ENCODE assay signal across 9 mouse cellular contexts in genomic region chr7:144097314-144097713, GRCm38 (mm10).
DNase-seq lines count a peak whose midpoint lies in the region; ATAC-seq and TF ChIP-seq lines count a peak whose summit lies in the region.
"Had no signal": no experiment of that assay in that cellular context is flagged by ENCODE, and none has a peak within 500 bp of the region (broad histone marks: within the 10 kb centered on the region; RNA-seq: fewer than 3 reads in every experiment).

No protein-coding gene starts in this region.

- H3K27me3 ChIP-seq in cerebellum, adult 2 months (ENCODE audit: control insufficient read depth, insufficient read depth, low read length): no peaks in the 10 kb centered on the region
- no peaks in the 10 kb centered on the region for H3K27me3 ChIP-seq in limb, embryonic 11.5 days (ENCODE audit: control insufficient read depth, insufficient read depth, low read length)
- H3K27me3 ChIP-seq in limb, embryonic 10.5 days (ENCODE audit: low read depth, poor library complexity, severe bottlenecking): no peaks in the 10 kb centered on the region
- H3K27me3 ChIP-seq in intestine, postnatal 0 days (replicated peaks; ENCODE audit: control insufficient read depth, insufficient read depth, low read length): no peaks in the 10 kb centered on the region

- H3K4me2 ChIP-seq in limb, embryonic 11.5 days (ENCODE audit: low read depth, severe bottlenecking): no peak overlapping the region
- no peak overlapping the region for H3K4me2 ChIP-seq in intestine, postnatal 0 days (replicated peaks; ENCODE audit: low read depth)
- H3K4me2 ChIP-seq: heart, embryonic 15.5 days had no signal

- H3K4me1 ChIP-seq in cerebellum, adult 2 months (ENCODE audit: control insufficient read depth, insufficient read depth, low read length): no peaks in the 10 kb centered on the region
- no peaks in the 10 kb centered on the region for H3K4me1 ChIP-seq in limb, embryonic 11.5 days (ENCODE audit: control insufficient read depth, insufficient read depth, low read length)
- H3K4me1 ChIP-seq in limb, embryonic 10.5 days: peaks cover 4% of the 10 kb centered on the region; the same call in 1 of the 2 replicates
- no peaks in the 10 kb centered on the region for H3K4me1 ChIP-seq in bone marrow, adult 2 months (ENCODE audit: control insufficient read depth, insufficient read depth, low read length)
- H3K4me1 ChIP-seq in intestine, postnatal 0 days (replicated peaks; ENCODE audit: control insufficient read depth, insufficient read depth, low read length): no peaks in the 10 kb centered on the region
- H3K4me1 ChIP-seq: heart, embryonic 15.5 days had no signal

- peak; percentile 16 to 21 for DNase-seq in cerebellum, adult 2 months
- no peak for DNase-seq in cerebellum, adult 9-10 months
- peak; percentile 49 for DNase-seq in limb, embryonic 11.5 days (ENCODE audit: low spot score)
- DNase-seq in limb, embryonic 10.5 days (ENCODE audit: low spot score): no peak
- DNase-seq in thymus, postnatal 25 days: peak; percentile 5
- no peak for DNase-seq in gastrocnemius, postnatal 25 days

- WGBS in cerebellum, adult 2 months: 17% methylated on average over 2 of the region's 2 CpGs
- WGBS in limb, embryonic 11.5 days: 11% methylated on average over 2 of the region's 2 CpGs
- WGBS in limb, embryonic 10.5 days: 16% methylated on average over 2 of the region's 2 CpGs
- WGBS in bone marrow, adult 2 months: 6% methylated on average over 2 of the region's 2 CpGs
- 6% methylated on average over 2 of the region's 2 CpGs for WGBS in intestine, postnatal 0 days

- H3K36me3 ChIP-seq in limb, embryonic 11.5 days (ENCODE audit: control insufficient read depth, insufficient read depth, low read length): no peaks in the 10 kb centered on the region
- H3K36me3 ChIP-seq in limb, embryonic 10.5 days: no peaks in the 10 kb centered on the region
- no peaks in the 10 kb centered on the region for H3K36me3 ChIP-seq in intestine, postnatal 0 days (ENCODE audit: control insufficient read depth, insufficient read depth)
- H3K36me3 ChIP-seq: heart, embryonic 15.5 days had no signal

- H3K9me3 ChIP-seq in limb, embryonic 11.5 days (ENCODE audit: control insufficient read depth, low read length): no peaks in the 10 kb centered on the region
- H3K9me3 ChIP-seq in limb, embryonic 10.5 days (replicated peaks): no peaks in the 10 kb centered on the region
- H3K9me3 ChIP-seq in intestine, postnatal 0 days (ENCODE audit: control insufficient read depth): no peaks in the 10 kb centered on the region
- H3K9me3 ChIP-seq: heart, embryonic 15.5 days had no signal

- TF ChIP-seq CTCF in cerebellum, adult 2 months (IDR thresholded peaks at IDR 0.05; ENCODE audit: borderline replicate concordance, insufficient read depth, low read depth, low read length): peak; percentile 60; the same call in 1 of the 2 replicates
- TF ChIP-seq CTCF in bone marrow, adult 2 months (IDR thresholded peaks at IDR 0.05; ENCODE audit: control insufficient read depth, insufficient read depth, low read length): peak; percentile 14; the same call in 1 of the 2 replicates
- peak; percentile 84 for TF ChIP-seq CTCF in intestine, postnatal 0 days (IDR thresholded peaks at IDR 0.05; ENCODE audit: low read depth)

- ATAC-seq in limb, embryonic 11.5 days (ENCODE audit: insufficient number of reproducible peaks, low FRiP score, low TSS enrichment, low read depth): no peak
- ATAC-seq in intestine, postnatal 0 days: 0 out of 2 replicates have a peak, but pooled peaks have one; percentile 25

- no peak overlapping the region for H3K27ac ChIP-seq in cerebellum, adult 2 months (ENCODE audit: insufficient read depth, low read length)
- H3K27ac ChIP-seq in limb, embryonic 11.5 days (replicated peaks; ENCODE audit: low read depth, low read length): no peak overlapping the region
- no peak overlapping the region for H3K27ac ChIP-seq in limb, embryonic 10.5 days
- H3K27ac ChIP-seq in bone marrow, adult 2 months (ENCODE audit: control insufficient read depth, insufficient read depth, low read depth, low read length, poor library complexity): no peak overlapping the region
- no peak overlapping the region for H3K27ac ChIP-seq in intestine, postnatal 0 days (ENCODE audit: low read depth, low read length)
- H3K27ac ChIP-seq: heart, embryonic 15.5 days had no signal

- H3K4me3 ChIP-seq in cerebellum, adult 2 months (replicated peaks; ENCODE audit: insufficient read depth, low read depth, low read length): no peak overlapping the region
- H3K4me3 ChIP-seq in limb, embryonic 11.5 days (ENCODE audit: low read depth, low read length): no peak overlapping the region
- no peak overlapping the region for H3K4me3 ChIP-seq in limb, embryonic 10.5 days
- no peak overlapping the region for H3K4me3 ChIP-seq in bone marrow, adult 2 months (replicated peaks; ENCODE audit: control insufficient read depth, low read depth, low read length)
- H3K4me3 ChIP-seq in intestine, postnatal 0 days (ENCODE audit: low read depth, low read length): no peak overlapping the region
- H3K4me3 ChIP-seq: heart, embryonic 15.5 days had no signal

- no peak overlapping the region for H3K9ac ChIP-seq in limb, embryonic 11.5 days (ENCODE audit: low read length)
- H3K9ac ChIP-seq in intestine, postnatal 0 days (ENCODE audit: low read depth, low read length): no peak overlapping the region
- H3K9ac ChIP-seq: heart, embryonic 15.5 days had no signal

- TF ChIP-seq POLR2A in cerebellum, adult 2 months (IDR thresholded peaks at IDR 0.05; ENCODE audit: borderline replicate concordance, insufficient read depth, low read length): no peak
- TF ChIP-seq POLR2A in bone marrow, adult 2 months (IDR thresholded peaks at IDR 0.05; ENCODE audit: borderline replicate concordance, control insufficient read depth, low read depth, low read length): no peak

Comparison
In these comparisons a context has a peak if more than half of its experiments do, and no peak if none do; other contexts are left out.
1. DNase-seq: peak in cerebellum, adult 2 months (2 of 2), limb, embryonic 11.5 days (single experiment) and thymus, postnatal 25 days (single experiment); none in cerebellum, adult 9-10 months (single experiment), limb, embryonic 10.5 days (single experiment) and gastrocnemius, postnatal 25 days (single experiment).
2. CTCF ChIP-seq: peak in every context shown above with its lines; median percentile 84 in intestine, postnatal 0 days; 60 in cerebellum, adult 2 months; 14 in bone marrow, adult 2 months.